Mouse (Mus musculus): ENCODE measurements around the gene Gas2l1.

DNA sequence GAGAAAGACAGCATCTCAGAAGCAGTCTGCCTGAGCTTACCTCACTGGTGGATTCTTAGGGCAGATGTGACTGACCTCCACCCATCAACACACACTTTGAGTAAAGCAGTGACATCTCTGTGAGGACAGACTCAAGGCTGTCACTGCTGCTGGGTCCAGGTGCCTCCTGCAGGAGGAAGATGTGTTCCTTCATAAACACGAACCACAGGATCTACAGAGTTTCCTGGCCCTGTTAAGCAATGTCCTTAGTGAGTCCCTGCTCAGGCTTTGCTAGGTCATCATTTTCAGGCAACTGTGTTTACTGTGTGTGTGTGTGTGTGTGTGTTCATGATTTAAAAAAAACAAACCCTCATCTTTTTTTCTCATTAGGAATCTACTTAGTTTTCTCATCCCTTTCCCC is 53.6 kb downstream of the Gas2l1 start:
- TF ChIP-seq POLR2A (IDR thresholded peaks at IDR 0.05; ENCODE audit: low read depth, low read length) (no peak), CTCF (conservative IDR thresholded peaks at IDR 0.05; ENCODE audit: insufficient read depth, insufficient read length, low read depth, low read length) (no peak)

All from kidney, adult 2 months (tissue).